Mouse (Mus musculus) embryonic facial prominence, embryonic 12.5 days (tissue): ENCODE measurements around the gene Morn1. TPM values are rescaled to one million over a fixed set of nuclear protein-coding genes. Genes with fewer than 3 reads are reported as not detected.

Source experiments
- ATAC-seq: fragments of 200-750 bp; cut with Nextera tagmentation; 2 replicates; pipeline ENCODE4 v1.8.0; 2017; ENCODE audit not compliant: insufficient number of reproducible peaks, insufficient read depth, low FRiP score, low TSS enrichment
- H3K27ac ChIP-seq: fragments of 300-500 bp; sonication (generic); 2 replicates; pipeline ENCODE4 v1.5.1; 2016; ENCODE audit warnings: mild to moderate bottlenecking
- H3K27me3 ChIP-seq: fragments of 300-500 bp; sonication (generic); 2 replicates; pipeline ENCODE4 v1.6.1; 2016; ENCODE audit warnings: mild to moderate bottlenecking, moderate library complexity
- H3K36me3 ChIP-seq: fragments of 300-500 bp; sonication (generic); 2 replicates; pipeline ENCODE4 v1.6.1; 2016; ENCODE audit warnings: mild to moderate bottlenecking
- H3K4me1 ChIP-seq: fragments of 300-500 bp; sonication (generic); 2 replicates; pipeline ENCODE4 v1.6.1; 2016
- H3K4me2 ChIP-seq: fragments of 300-500 bp; sonication (generic); replicated peaks from 2 replicates; pipeline ENCODE4 v1.6.1; 2016; ENCODE audit warnings: mild to moderate bottlenecking, moderate library complexity
- H3K4me3 ChIP-seq: fragments of 300-500 bp; sonication (generic); 2 replicates; pipeline ENCODE4 v1.5.1; 2016; ENCODE audit warnings: mild to moderate bottlenecking
- H3K9ac ChIP-seq: fragments of 300-500 bp; sonication (generic); 2 replicates; pipeline ENCODE4 v1.6.1; 2016; ENCODE audit warnings: mild to moderate bottlenecking, moderate library complexity
- H3K9me3 ChIP-seq: fragments of 300-500 bp; sonication (generic); 2 replicates; pipeline ENCODE4 v1.6.1; 2016; ENCODE audit warnings: mild to moderate bottlenecking, moderate library complexity
- WGBS: fragments of 180-500 bp; shearing (Covaris S2); methylation state at CpG from one replicate; pipeline ENCODE4 v1.1.7; 2016; 5-methylcytosine and 5-hydroxymethylcytosine counted together
- polyA plus RNA-seq: library from polyadenylated mRNA; unstranded; fragments of >200 nt; fragmentation: Nextera tagmentation; extraction: Ambion mirVana; gene quantifications from 2 replicates; pipeline ENCODE4 v1.2.1, GENCODE M21; 2016

Morn1 gene
- polyA plus RNA-seq, 1 experiment from 2014 or later: 7.7 TPM

GRCm38 (mm10) chr4:155153389-155154072 lies 67.2 kb downstream of the Morn1 start:
- no peaks in the 10 kb centered on the region for H3K27me3 ChIP-seq
- no peak overlapping the region for H3K27ac ChIP-seq
- no peak for ATAC-seq
- H3K9me3 ChIP-seq: no peaks in the 10 kb centered on the region
- WGBS: 72% methylated on average over 3 of the region's 3 CpGs
- no peak overlapping the region for H3K9ac ChIP-seq
- H3K4me3 ChIP-seq: no peak overlapping the region
- peaks cover 46% of the 10 kb centered on the region for H3K36me3 ChIP-seq
- H3K4me1 ChIP-seq: peaks cover 36% of the 10 kb centered on the region
- H3K4me2 ChIP-seq: no peak overlapping the region

GRCm38 (mm10) chr4:155154986-155155385 lies 68.6 kb downstream of the Morn1 start:
- no peak overlapping the region for H3K27ac ChIP-seq
- no peak overlapping the region for H3K9ac ChIP-seq
- H3K27me3 ChIP-seq: no peaks in the 10 kb centered on the region
- H3K4me1 ChIP-seq: peaks cover 30% of the 10 kb centered on the region
- H3K4me2 ChIP-seq: no peak overlapping the region
- WGBS: 56% methylated on average over 11 of the region's 11 CpGs
- no peak for ATAC-seq
- H3K36me3 ChIP-seq: peaks cover 58% of the 10 kb centered on the region
- H3K4me3 ChIP-seq: no peak overlapping the region
- no peaks in the 10 kb centered on the region for H3K9me3 ChIP-seq

GRCm38 (mm10) chr4:155156734-155157133 lies 70.4 kb downstream of the Morn1 start:
- H3K9me3 ChIP-seq: no peaks in the 10 kb centered on the region

GRCm38 (mm10) chr4:155157871-155158542 lies 71.6 kb downstream of the Morn1 start:
- no peak overlapping the region for H3K27ac ChIP-seq
- H3K4me2 ChIP-seq: no peak overlapping the region
- H3K36me3 ChIP-seq: peaks cover 54% of the 10 kb centered on the region
- no peak overlapping the region for H3K9ac ChIP-seq
- peaks cover 31% of the 10 kb centered on the region for H3K4me1 ChIP-seq
- 85% methylated on average over 27 of the region's 27 CpGs for whole genome bisulfite sequencing
- H3K27me3 ChIP-seq: no peaks in the 10 kb centered on the region
- H3K4me3 ChIP-seq: no peak overlapping the region
- ATAC-seq: no peak; the same call in 1 of the 2 replicates
- no peaks in the 10 kb centered on the region for H3K9me3 ChIP-seq

More at GRCm38 (mm10) chr4:155156734-155157133, 70.4 kb downstream of the Morn1 start:
- Histone ChIP-seq H3K9ac (no peak overlapping the region), H3K27me3 (no peaks in the 10 kb centered on the region), H3K27ac (no peak overlapping the region), H3K36me3 (peaks cover 60% of the 10 kb centered on the region), H3K4me2 (no peak overlapping the region), H3K4me3 (no peak overlapping the region), H3K4me1 (peaks cover 20% of the 10 kb centered on the region)
- WGBS: 94% methylated on average over 17 of the region's 17 CpGs
- no peak for ATAC-seq

GRCm38 (mm10) chr4:155158543-155158917 lies 72.2 kb downstream of the Morn1 start:
- H3K27me3 ChIP-seq: no peaks in the 10 kb centered on the region
- H3K4me3 ChIP-seq: no peak overlapping the region
- no peak overlapping the region for H3K4me2 ChIP-seq
- no peak overlapping the region for H3K9ac ChIP-seq
- no peak overlapping the region; the same call in 1 of the 2 replicates for H3K27ac ChIP-seq
- peaks cover 36% of the 10 kb centered on the region for H3K4me1 ChIP-seq
- peaks cover 49% of the 10 kb centered on the region for H3K36me3 ChIP-seq
- no peak for ATAC-seq
- WGBS: 85% methylated on average over 8 of the region's 8 CpGs
- no peaks in the 10 kb centered on the region for H3K9me3 ChIP-seq

GRCm38 (mm10) chr4:155162433-155163319 lies 76.3 kb downstream of the Morn1 start:
- H3K36me3 ChIP-seq: peaks cover 23% of the 10 kb centered on the region
- H3K4me3 ChIP-seq: no peak overlapping the region
- no peaks in the 10 kb centered on the region for H3K27me3 ChIP-seq
- H3K9me3 ChIP-seq: no peaks in the 10 kb centered on the region
- 61% methylated on average over 7 of the region's 7 CpGs for WGBS
- no peak for ATAC-seq
- no peak overlapping the region for H3K4me2 ChIP-seq
- H3K9ac ChIP-seq: no peak overlapping the region
- peaks cover 52% of the 10 kb centered on the region for H3K4me1 ChIP-seq
- no peak overlapping the region for H3K27ac ChIP-seq

GRCm38 (mm10) chr4:155163320-155163651 lies 76.9 kb downstream of the Morn1 start:
- Histone ChIP-seq H3K9ac (no peak overlapping the region), H3K4me1 (peaks cover 51% of the 10 kb centered on the region)

GRCm38 (mm10) chr4:155163685-155164084 lies 77.3 kb downstream of the Morn1 start:
- WGBS: 50% methylated on average over 8 of the region's 8 CpGs
- Histone ChIP-seq H3K36me3 (peaks cover 13% of the 10 kb centered on the region), H3K9me3 (no peaks in the 10 kb centered on the region), H3K27ac (peak overlapping the region; percentile 50), H3K9ac (no peak overlapping the region), H3K4me3 (no peak overlapping the region), H3K4me1 (peaks cover 47% of the 10 kb centered on the region), H3K4me2 (no peak overlapping the region), H3K27me3 (no peaks in the 10 kb centered on the region)
- peak; percentile 42; the same call in 1 of the 2 replicates for ATAC-seq

More at GRCm38 (mm10) chr4:155163320-155163651, 76.9 kb downstream of the Morn1 start:
- H3K9me3 ChIP-seq: no peaks in the 10 kb centered on the region
- H3K4me3 ChIP-seq: no peak overlapping the region
- H3K27ac ChIP-seq: no peak overlapping the region; the same call in 1 of the 2 replicates
- 34% methylated on average over 4 of the region's 4 CpGs for WGBS
- ATAC-seq: no peak
- no peaks in the 10 kb centered on the region for H3K27me3 ChIP-seq
- H3K4me2 ChIP-seq: no peak overlapping the region
- peaks cover 17% of the 10 kb centered on the region for H3K36me3 ChIP-seq

GRCm38 (mm10) chr4:155164550-155164949 lies 78.2 kb downstream of the Morn1 start:
- no peak for ATAC-seq
- Histone ChIP-seq H3K4me2 (no peak overlapping the region), H3K27me3 (no peaks in the 10 kb centered on the region), H3K9ac (no peak overlapping the region), H3K4me3 (no peak overlapping the region), H3K36me3 (peaks cover 4% of the 10 kb centered on the region), H3K9me3 (no peaks in the 10 kb centered on the region), H3K4me1 (peaks cover 54% of the 10 kb centered on the region), H3K27ac (peak overlapping the region; percentile 50; the same call in 1 of the 2 replicates)
- 82% methylated on average over 6 of the region's 6 CpGs for WGBS

- no peaks in the 10 kb centered on the region for H3K9me3 ChIP-seq
- H3K4me1 ChIP-seq: peaks cover 57% of the 10 kb centered on the region
- H3K4me2 ChIP-seq: no peak overlapping the region
- H3K27ac ChIP-seq: no peak overlapping the region
- no peaks in the 10 kb centered on the region for H3K27me3 ChIP-seq
- H3K36me3 ChIP-seq: no peaks in the 10 kb centered on the region
- H3K9ac ChIP-seq: no peak overlapping the region
- ATAC-seq: no peak
- H3K4me3 ChIP-seq: no peak overlapping the region
These were observed 79.5 kb downstream of the Morn1 start for GRCm38 (mm10) chr4:155165861-155166260.

- Histone ChIP-seq H3K36me3 (no peaks in the 10 kb centered on the region), H3K4me2 (no peak overlapping the region), H3K27me3 (no peaks in the 10 kb centered on the region), H3K27ac (no peak overlapping the region), H3K9me3 (no peaks in the 10 kb centered on the region), H3K4me3 (no peak overlapping the region), H3K4me1 (peaks cover 58% of the 10 kb centered on the region), H3K9ac (no peak overlapping the region)
- WGBS: 92% methylated on average over 8 of the region's 8 CpGs
- ATAC-seq: no peak
These were observed 82.5 kb downstream of the Morn1 start for GRCm38 (mm10) chr4:155168835-155169252.
